25 mouse cellular contexts compared by ENCODE assay signal in genomic region chr17:87309073-87309788, GRCm38 (mm10). TPM values are rescaled to one million over a fixed set of nuclear protein-coding genes. Genes with fewer than 3 reads are reported as not detected.
DNase-seq lines count a peak whose midpoint lies in the region; ATAC-seq and TF ChIP-seq lines count a peak whose summit lies in the region.
"Had no signal": no experiment of that assay in that cellular context is flagged by ENCODE, and none has a peak within 500 bp of the region (broad histone marks: within the 10 kb centered on the region; RNA-seq: fewer than 3 reads in every experiment).

No protein-coding gene starts in this region.

- H3K27me3 ChIP-seq in forebrain, postnatal 0 days (ENCODE audit: insufficient read depth, low read length): no peaks in the 10 kb centered on the region
- H3K27me3 ChIP-seq in forebrain, embryonic 11.5 days (ENCODE audit: control insufficient read depth, insufficient read depth, low read length): no peaks in the 10 kb centered on the region
- no peaks in the 10 kb centered on the region for H3K27me3 ChIP-seq in kidney, adult 2 months (replicated peaks; ENCODE audit: control insufficient read depth, insufficient read depth, low read length)
- H3K27me3 ChIP-seq in stomach, embryonic 16.5 days (ENCODE audit: control insufficient read depth, insufficient read depth, low read length): no peaks in the 10 kb centered on the region
- no peaks in the 10 kb centered on the region for H3K27me3 ChIP-seq in thymus, adult 2 months (ENCODE audit: control insufficient read depth, insufficient read depth, low read length)
- H3K27me3 ChIP-seq: hindbrain, embryonic 12.5 days; liver, embryonic 15.5 days; midbrain, embryonic 15.5 days; neural tube, embryonic 13.5 days; stomach, embryonic 15.5 days had no signal

- DNase-seq in forebrain, postnatal 0 days: no peak
- no peak for DNase-seq in forebrain, embryonic 11.5 days (ENCODE audit: low spot score)
- DNase-seq in kidney, adult 2 months: no peak
- DNase-seq in kidney, adult 8-10 months: no peak
- peak; percentile 43 for DNase-seq in lung, postnatal 36 days
- DNase-seq in thymus, adult 2 months: no peak
- DNase-seq: adrenal gland, postnatal 25 days; cerebellum, adult 8-10 months; cerebellum, postnatal 36 days; embryo, embryonic 11 days; gastrocnemius, postnatal 10 days; kidney, adult 18-20 months; kidney, postnatal 10 days; liver; retina, postnatal 1 day; right cerebral cortex, postnatal 25 days had no signal

- H3K4me1 ChIP-seq in forebrain, postnatal 0 days (ENCODE audit: insufficient read depth): no peaks in the 10 kb centered on the region
- no peaks in the 10 kb centered on the region for H3K4me1 ChIP-seq in forebrain, embryonic 11.5 days (replicated peaks; ENCODE audit: control insufficient read depth, insufficient read depth, low read length)
- H3K4me1 ChIP-seq in kidney, adult 2 months (ENCODE audit: control insufficient read depth, insufficient read depth, low read length): peaks cover 35% of the 10 kb centered on the region
- peaks cover 19% of the 10 kb centered on the region for H3K4me1 ChIP-seq in stomach, embryonic 16.5 days (ENCODE audit: control insufficient read depth, insufficient read depth, low read length)
- peaks cover 8% of the 10 kb centered on the region for H3K4me1 ChIP-seq in thymus, adult 2 months (replicated peaks; ENCODE audit: control insufficient read depth, insufficient read depth, low read length)
- H3K4me1 ChIP-seq: midbrain, embryonic 15.5 days had no signal

- no peak overlapping the region for H3K4me3 ChIP-seq in forebrain, postnatal 0 days (ENCODE audit: low read depth, low read length)
- no peak overlapping the region for H3K4me3 ChIP-seq in forebrain, embryonic 11.5 days (ENCODE audit: low read depth, low read length)
- H3K4me3 ChIP-seq in kidney, adult 2 months (ENCODE audit: insufficient read depth, low read depth, low read length): no peak overlapping the region
- H3K4me3 ChIP-seq in stomach, embryonic 16.5 days (replicated peaks; ENCODE audit: low read length): no peak overlapping the region
- H3K4me3 ChIP-seq in thymus, adult 2 months (ENCODE audit: control insufficient read depth, insufficient read depth, low read length): no peak overlapping the region
- H3K4me3 ChIP-seq: hindbrain, embryonic 12.5 days; left cerebral cortex, adult 2 months; liver, embryonic 15.5 days; midbrain, embryonic 15.5 days; neural tube, embryonic 13.5 days; stomach, embryonic 15.5 days had no signal

- H3K4me2 ChIP-seq in forebrain, postnatal 0 days (ENCODE audit: low read depth): no peak overlapping the region
- no peak overlapping the region for H3K4me2 ChIP-seq in forebrain, embryonic 11.5 days (ENCODE audit: low read depth, low read length, severe bottlenecking)
- H3K4me2 ChIP-seq in stomach, embryonic 16.5 days (ENCODE audit: low read depth, low read length): no peak overlapping the region
- H3K4me2 ChIP-seq: heart, embryonic 11.5 days; hindbrain, embryonic 12.5 days; liver, embryonic 15.5 days; midbrain, embryonic 15.5 days; neural tube, embryonic 13.5 days; stomach, embryonic 15.5 days had no signal

- H3K36me3 ChIP-seq in forebrain, postnatal 0 days (ENCODE audit: insufficient read depth): no peaks in the 10 kb centered on the region
- no peaks in the 10 kb centered on the region for H3K36me3 ChIP-seq in forebrain, embryonic 11.5 days (ENCODE audit: control insufficient read depth, insufficient read depth, low read length)
- H3K36me3 ChIP-seq in kidney, adult 2 months (ENCODE audit: control insufficient read depth, insufficient read depth, low read length): no peaks in the 10 kb centered on the region
- no peaks in the 10 kb centered on the region for H3K36me3 ChIP-seq in stomach, embryonic 16.5 days (ENCODE audit: control insufficient read depth, insufficient read depth, low read length)
- peaks cover 23% of the 10 kb centered on the region for H3K36me3 ChIP-seq in thymus, adult 2 months (ENCODE audit: control insufficient read depth, insufficient read depth, low read length)
- H3K36me3 ChIP-seq: hindbrain, embryonic 12.5 days; midbrain, embryonic 15.5 days; neural tube, embryonic 13.5 days; stomach, embryonic 15.5 days had no signal

- H3K9ac ChIP-seq in forebrain, postnatal 0 days: no peak overlapping the region
- H3K9ac ChIP-seq in forebrain, embryonic 11.5 days (ENCODE audit: low read length): no peak overlapping the region
- H3K9ac ChIP-seq in stomach, embryonic 16.5 days (ENCODE audit: low read length): no peak overlapping the region
- H3K9ac ChIP-seq: hindbrain, embryonic 12.5 days; liver, embryonic 15.5 days; midbrain, embryonic 15.5 days; neural tube, embryonic 13.5 days; stomach, embryonic 15.5 days had no signal

- no peak for TF ChIP-seq CTCF in forebrain, postnatal 0 days (IDR thresholded peaks at IDR 0.05; ENCODE audit: low read depth)
- no peak for TF ChIP-seq CTCF in kidney, adult 2 months (conservative IDR thresholded peaks at IDR 0.05; ENCODE audit: insufficient read depth, insufficient read length, low read depth, low read length)
- TF ChIP-seq CTCF in thymus, adult 2 months (IDR thresholded peaks at IDR 0.05; ENCODE audit: borderline replicate concordance, control insufficient read depth, extremely low read depth, insufficient read depth, low read length, poor library complexity): no peak

- no peak for TF ChIP-seq POLR2A in kidney, adult 2 months (IDR thresholded peaks at IDR 0.05; ENCODE audit: low read depth, low read length)
- no peak for TF ChIP-seq POLR2A in thymus, adult 2 months (IDR thresholded peaks at IDR 0.05; ENCODE audit: control insufficient read depth, extremely low read depth, insufficient read depth, low read length, poor library complexity)

- ATAC-seq in forebrain, postnatal 0 days: 0 out of 2 replicates have a peak, but pooled peaks have one; percentile 29
- no peak for ATAC-seq in forebrain, embryonic 11.5 days (replicated peaks; ENCODE audit: low FRiP score)
- ATAC-seq in stomach, embryonic 16.5 days (ENCODE audit: insufficient read depth, low FRiP score): no peak
- ATAC-seq: midbrain, embryonic 15.5 days had no signal

- WGBS in forebrain, postnatal 0 days: 75% methylated on average over 12 of the region's 12 CpGs
- 86% methylated on average over 12 of the region's 12 CpGs for WGBS in forebrain, embryonic 11.5 days
- 69% methylated on average over 12 of the region's 12 CpGs for WGBS in kidney, adult 2 months
- 70% methylated on average over 12 of the region's 12 CpGs for WGBS in stomach, embryonic 16.5 days
- WGBS in thymus, adult 2 months: 95% methylated on average over 12 of the region's 12 CpGs

- H3K9me3 ChIP-seq in forebrain, postnatal 0 days (ENCODE audit: low read length): no peaks in the 10 kb centered on the region
- H3K9me3 ChIP-seq in forebrain, embryonic 11.5 days (ENCODE audit: control insufficient read depth, low read length): no peaks in the 10 kb centered on the region
- H3K9me3 ChIP-seq in stomach, embryonic 16.5 days (replicated peaks; ENCODE audit: control insufficient read depth, low read length): no peaks in the 10 kb centered on the region
- H3K9me3 ChIP-seq: hindbrain, embryonic 12.5 days; liver, embryonic 15.5 days; midbrain, embryonic 15.5 days; neural tube, embryonic 13.5 days; stomach, embryonic 15.5 days had no signal

- H3K27ac ChIP-seq in forebrain, postnatal 0 days (ENCODE audit: low read depth, low read length): no peak overlapping the region
- no peak overlapping the region for H3K27ac ChIP-seq in forebrain, embryonic 11.5 days (ENCODE audit: low read depth, low read length)
- 0 out of 2 replicates have a peak overlapping the region, but pooled peaks have one; percentile 8 for H3K27ac ChIP-seq in kidney, adult 2 months (ENCODE audit: insufficient read depth, low read depth, low read length)
- peak overlapping the region; percentile 44; the same call in 1 of the 2 replicates for H3K27ac ChIP-seq in stomach, embryonic 16.5 days (ENCODE audit: low read length)
- H3K27ac ChIP-seq in thymus, adult 2 months (ENCODE audit: control insufficient read depth, insufficient read depth, low read length): no peak overlapping the region
- H3K27ac ChIP-seq: hindbrain, embryonic 12.5 days; left cerebral cortex, adult 2 months; liver, embryonic 15.5 days; macrophage; midbrain, embryonic 15.5 days; neural tube, embryonic 13.5 days; stomach, embryonic 15.5 days had no signal

RNA-seq across cellular contexts. Expression of gene Ttc7, which starts 26.5 kb away (rescaled TPM):
- total RNA-seq in forebrain, postnatal 0 days (2014; rRNA removed): 6.1 and 6.4 TPM in 2 replicates
- 7.0 and 7.5 TPM in 2 replicates for polyA plus RNA-seq in forebrain, postnatal 0 days (2015; fragmentation: Nextera tagmentation; extraction: Ambion mirVana)
- polyA plus RNA-seq in forebrain, embryonic 11.5 days (2014; fragmentation: Nextera tagmentation; extraction: Ambion mirVana): 4.2 and 4.3 TPM in 2 replicates
- 68.6 and 81.9 TPM in 2 replicates for polyA plus RNA-seq in kidney, adult 2 months (2012; rRNA removed)
- polyA plus RNA-seq in stomach, embryonic 16.5 days (2015; fragmentation: Nextera tagmentation; extraction: Ambion mirVana): 10.7 and 11.1 TPM in 2 replicates
- 93.6 and 148 TPM in 2 replicates for polyA plus RNA-seq in thymus, adult 2 months (2012; rRNA removed)

RNA-seq across cellular contexts. Expression of gene Mcfd2, which starts 43.5 kb away (rescaled TPM):
- total RNA-seq in forebrain, postnatal 0 days (2014; rRNA removed): 35.0 and 42.5 TPM in 2 replicates
- 37.9 and 40.7 TPM in 2 replicates for polyA plus RNA-seq in forebrain, postnatal 0 days (2015; fragmentation: Nextera tagmentation; extraction: Ambion mirVana)
- polyA plus RNA-seq in forebrain, embryonic 11.5 days (2014; fragmentation: Nextera tagmentation; extraction: Ambion mirVana): 65.6 and 66.7 TPM in 2 replicates
- 159 and 170 TPM in 2 replicates for polyA plus RNA-seq in kidney, adult 2 months (2012; rRNA removed)
- polyA plus RNA-seq in stomach, embryonic 16.5 days (2015; fragmentation: Nextera tagmentation; extraction: Ambion mirVana): 132 and 136 TPM in 2 replicates
- 46.7 and 48.7 TPM in 2 replicates for polyA plus RNA-seq in thymus, adult 2 months (2012; rRNA removed)

Comparison
In these comparisons a context has a peak if more than half of its experiments do, and no peak if none do; other contexts are left out.
1. H3K27ac ChIP-seq: peak in kidney, adult 2 months (single experiment) and stomach, embryonic 16.5 days (single experiment); none in forebrain, postnatal 0 days (single experiment), forebrain, embryonic 11.5 days (single experiment) and thymus, adult 2 months (single experiment).